Mouse (Mus musculus) liver, adult 2 months (tissue): ENCODE measurements at regions not wholly inside any gene's neighbourhood (a gene's known extent, or its start where the extent isn't known, plus 50 kb on each side); places are given as distances from the start of the nearest gene placed in this dataset.

Experiments
- CTCF ChIP-seq: fragments of 200-500 bp; IDR thresholded peaks from 2 replicates; pipeline ENCODE4 v1.5.1; 2011; ENCODE audit warnings: low read depth, low read length, control low read depth
- POLR2A ChIP-seq: fragments of 200-500 bp; IDR thresholded peaks from 2 replicates; pipeline ENCODE4 v1.6.1; 2011; ENCODE audit warnings: low read length, control low read depth; ENCODE audit not compliant: insufficient read depth; ENCODE audit errors: extremely low read depth

- TF ChIP-seq CTCF (no peak), POLR2A (no peak)
These were observed 560.6 kb downstream of the Ccdc50 start for GRCm38 (mm10) chr16:27949291-27949690.
